Mouse (Mus musculus): ENCODE measurements around the gene Rpn1. TPM values are rescaled to one million over a fixed set of nuclear protein-coding genes. Genes with fewer than 3 reads are reported as not detected.
"Not testable (repeated sequence)": the region's sequence is repeated elsewhere in the genome, so short reads cannot be mapped to it uniquely, and the experiment has no call there.

Rpn1 gene
- polyA plus RNA-seq, 1 experiment: 181 TPM

DNA sequence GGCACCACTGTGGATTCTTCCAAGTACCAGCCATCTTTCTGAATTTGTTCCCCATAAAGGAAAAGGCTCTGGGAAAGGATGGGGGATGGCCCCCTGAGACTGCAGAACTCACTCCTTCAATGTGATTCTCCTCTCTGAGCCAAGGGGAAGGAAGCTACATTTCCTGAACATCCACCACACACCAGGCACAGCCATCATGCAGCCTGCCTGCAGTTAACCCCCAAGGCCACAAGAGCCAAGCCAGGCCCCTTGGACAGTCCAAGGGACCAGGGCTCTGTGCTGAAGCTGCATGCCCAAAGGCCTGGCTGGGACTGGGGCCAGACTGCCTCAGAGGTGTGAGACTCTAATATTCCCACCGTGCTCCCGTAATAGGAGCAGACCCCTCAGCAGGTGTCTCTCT, 37.5 kb downstream of the Rpn1 start:
- no peak overlapping the region for H3K4me3 ChIP-seq (ENCODE audit: insufficient read depth, poor library complexity, severe bottlenecking)
- TF ChIP-seq CEBPB (IDR thresholded peaks at IDR 0.05; ENCODE audit: low read depth) (no peak), USF1 (IDR thresholded peaks at IDR 0.05; ENCODE audit: low read depth) (no peak), CTCF (IDR thresholded peaks at IDR 0.05; ENCODE audit: control insufficient read depth, insufficient read depth, insufficient read length) (no peak), MYOD1 (IDR thresholded peaks at IDR 0.05; ENCODE audit: control insufficient read depth, insufficient read length, low read depth) (no peak), MAX (IDR thresholded peaks at IDR 0.05) (no peak), MYOG (IDR thresholded peaks at IDR 0.05; ENCODE audit: control insufficient read depth, extremely low read depth, insufficient read length) (no peak), FOSL1 (IDR thresholded peaks at IDR 0.05; ENCODE audit: insufficient read depth, low read length, poor library complexity, severe bottlenecking) (no peak)
- no peak overlapping the region for H3ac ChIP-seq (ENCODE audit: control insufficient read depth, insufficient read length, low read depth)
- H3K36me3 ChIP-seq (ENCODE audit: control insufficient read depth, insufficient read depth): no peaks in the 10 kb centered on the region
- H3K27me3 ChIP-seq (ENCODE audit: control insufficient read depth, insufficient read depth, insufficient read length): peaks cover 4% of the 10 kb centered on the region
- H3K79me2 ChIP-seq (ENCODE audit: control insufficient read depth, insufficient read depth): no peaks in the 10 kb centered on the region
- no peaks in the 10 kb centered on the region for H3K79me3 ChIP-seq (ENCODE audit: low read depth)

DNA sequence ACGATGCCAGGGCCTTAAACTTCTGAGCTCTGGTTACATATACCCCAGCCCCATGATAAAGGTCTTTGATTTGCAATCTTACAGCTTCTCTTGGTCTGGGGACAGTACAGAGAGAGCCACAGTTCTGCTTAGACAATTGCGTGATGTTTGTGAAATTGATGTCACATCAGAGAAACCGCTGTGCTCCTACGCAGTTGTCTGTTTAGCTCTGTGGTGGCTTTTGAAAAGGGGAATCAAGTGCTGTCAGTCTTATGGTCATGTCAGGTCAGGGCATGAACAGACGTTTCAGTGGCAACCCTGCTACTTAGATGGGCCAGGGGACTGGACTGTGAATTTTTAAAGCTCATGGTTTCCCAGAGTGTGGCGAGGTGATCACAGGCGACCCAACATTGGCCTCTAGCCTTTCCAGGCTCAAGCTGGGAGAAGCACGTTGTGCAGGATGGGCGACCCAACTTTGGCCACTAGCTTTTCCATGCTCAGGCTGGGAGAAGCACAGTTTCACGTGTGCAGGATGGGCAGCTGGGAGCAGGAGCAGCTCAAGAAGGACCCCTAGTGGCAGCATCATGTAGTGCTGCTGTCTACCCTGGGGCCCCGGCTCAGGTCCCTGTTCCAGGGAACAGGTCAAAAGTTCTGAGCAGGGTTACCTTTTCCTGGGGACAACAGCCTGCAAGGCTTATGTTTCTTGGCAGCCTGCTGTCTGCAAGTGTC, 39.0 kb downstream of the Rpn1 start:
- Histone ChIP-seq H3K27me3 (ENCODE audit: control insufficient read depth, insufficient read depth, insufficient read length) (peaks cover 7% of the 10 kb centered on the region), H3K79me2 (ENCODE audit: control insufficient read depth, insufficient read depth) (no peaks in the 10 kb centered on the region), H3K79me3 (ENCODE audit: low read depth) (no peaks in the 10 kb centered on the region), H3ac (ENCODE audit: control insufficient read depth, insufficient read length, low read depth) (no peak overlapping the region), H3K4me3 (ENCODE audit: insufficient read depth, poor library complexity, severe bottlenecking) (no peak overlapping the region), H3K36me3 (ENCODE audit: control insufficient read depth, insufficient read depth) (no peaks in the 10 kb centered on the region)
- TF ChIP-seq CEBPB (IDR thresholded peaks at IDR 0.05; ENCODE audit: low read depth): no peak
- peak; percentile 15 for TF ChIP-seq CTCF (IDR thresholded peaks at IDR 0.05; ENCODE audit: control insufficient read depth, insufficient read depth, insufficient read length)

DNA sequence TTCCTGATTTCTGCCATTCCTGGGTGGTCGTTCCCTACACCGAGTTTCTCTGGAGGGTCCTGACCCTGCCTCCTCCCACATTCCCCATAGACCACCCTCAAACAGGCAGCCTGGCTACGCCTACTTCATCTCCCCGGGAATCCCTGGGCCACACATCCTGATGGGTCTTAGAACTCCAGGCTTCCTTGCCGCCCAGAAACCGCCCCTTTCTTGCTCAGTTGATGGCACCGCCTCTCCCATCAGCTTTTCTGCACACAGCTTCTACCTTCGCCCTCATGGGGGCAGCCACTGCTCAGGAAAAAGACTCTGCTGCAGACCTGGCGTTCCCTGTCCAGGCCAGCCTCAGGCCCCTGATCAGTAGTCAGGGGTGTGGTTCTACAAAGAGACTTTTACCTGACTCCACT, 39.6 kb downstream of the Rpn1 start:
- H3K27me3 ChIP-seq (ENCODE audit: control insufficient read depth, insufficient read depth, insufficient read length): peaks cover 7% of the 10 kb centered on the region
- no peaks in the 10 kb centered on the region for H3K79me2 ChIP-seq (ENCODE audit: control insufficient read depth, insufficient read depth)
- H3K4me3 ChIP-seq (ENCODE audit: insufficient read depth, poor library complexity, severe bottlenecking): no peak overlapping the region
- H3K79me3 ChIP-seq (ENCODE audit: low read depth): no peaks in the 10 kb centered on the region
- no peak overlapping the region for H3ac ChIP-seq (ENCODE audit: control insufficient read depth, insufficient read length, low read depth)
- H3K36me3 ChIP-seq (ENCODE audit: control insufficient read depth, insufficient read depth): no peaks in the 10 kb centered on the region
- peak; percentile 48 for TF ChIP-seq CTCF (IDR thresholded peaks at IDR 0.05; ENCODE audit: control insufficient read depth, insufficient read depth, insufficient read length)
- no peak for TF ChIP-seq MYOG (IDR thresholded peaks at IDR 0.05; ENCODE audit: control insufficient read depth, extremely low read depth, insufficient read length)

DNA sequence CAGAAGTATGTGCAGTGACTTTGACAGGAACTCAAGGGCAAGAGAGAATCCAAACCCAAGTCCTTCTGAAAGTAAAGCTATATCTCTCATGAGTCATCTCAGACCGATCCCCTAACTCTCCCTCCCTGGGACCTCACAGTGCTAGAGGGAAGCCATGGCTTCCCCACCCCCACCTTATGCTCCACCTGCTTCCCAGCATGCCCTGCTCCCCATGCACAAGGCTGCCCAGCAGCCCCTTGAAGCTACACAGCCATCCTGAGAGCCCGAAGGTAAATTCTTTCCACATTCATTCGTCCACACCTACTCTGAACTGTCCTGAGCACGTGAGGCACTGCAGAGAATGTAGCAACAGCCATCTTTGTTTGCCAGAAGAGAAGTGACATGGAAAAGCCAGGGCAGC, 40.3 kb downstream of the Rpn1 start:
- peaks cover 7% of the 10 kb centered on the region for H3K27me3 ChIP-seq (ENCODE audit: control insufficient read depth, insufficient read depth, insufficient read length)
- H3K79me3 ChIP-seq (ENCODE audit: low read depth): no peaks in the 10 kb centered on the region
- H3K79me2 ChIP-seq (ENCODE audit: control insufficient read depth, insufficient read depth): no peaks in the 10 kb centered on the region
- no peak overlapping the region for H3ac ChIP-seq (ENCODE audit: control insufficient read depth, insufficient read length, low read depth)
- TF ChIP-seq CTCF (IDR thresholded peaks at IDR 0.05; ENCODE audit: control insufficient read depth, insufficient read depth, insufficient read length) (no peak), MAX (IDR thresholded peaks at IDR 0.05) (no peak), MYOG (IDR thresholded peaks at IDR 0.05; ENCODE audit: control insufficient read depth, extremely low read depth, insufficient read length) (no peak), CEBPB (IDR thresholded peaks at IDR 0.05; ENCODE audit: low read depth) (no peak), USF1 (IDR thresholded peaks at IDR 0.05; ENCODE audit: low read depth) (no peak), MYOD1 (IDR thresholded peaks at IDR 0.05; ENCODE audit: control insufficient read depth, insufficient read length, low read depth) (no peak), FOSL1 (IDR thresholded peaks at IDR 0.05; ENCODE audit: insufficient read depth, low read length, poor library complexity, severe bottlenecking) (no peak)
- no peaks in the 10 kb centered on the region for H3K36me3 ChIP-seq (ENCODE audit: control insufficient read depth, insufficient read depth)
- H3K4me3 ChIP-seq (ENCODE audit: insufficient read depth, poor library complexity, severe bottlenecking): no peak overlapping the region

DNA sequence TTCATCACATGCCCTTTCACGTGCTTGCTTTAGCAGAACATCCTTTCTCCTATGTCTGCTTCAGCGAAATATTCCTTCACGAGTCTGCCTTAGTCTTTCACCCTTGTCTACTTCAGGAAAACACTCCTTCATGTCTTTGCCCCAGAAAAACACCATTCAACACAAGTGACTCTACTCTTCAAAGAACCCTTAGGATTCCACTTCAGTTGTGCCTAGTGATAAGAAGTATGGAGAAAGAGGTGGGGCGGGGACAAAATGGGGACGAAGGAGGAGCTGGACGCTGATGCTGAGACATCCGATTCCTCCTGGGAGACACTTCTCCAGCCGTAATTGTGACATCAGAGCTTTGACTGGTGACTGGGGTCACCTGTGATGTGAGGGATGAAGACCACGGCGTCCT, 41.5 kb downstream of the Rpn1 start:
- H3K4me3 ChIP-seq (ENCODE audit: insufficient read depth, poor library complexity, severe bottlenecking); H3ac ChIP-seq (ENCODE audit: control insufficient read depth, insufficient read length, low read depth); H3K27me3 ChIP-seq (ENCODE audit: control insufficient read depth, insufficient read depth, insufficient read length); H3K79me2 ChIP-seq (ENCODE audit: control insufficient read depth, insufficient read depth); H3K79me3 ChIP-seq (ENCODE audit: low read depth); H3K36me3 ChIP-seq (ENCODE audit: control insufficient read depth, insufficient read depth): not testable (repeated sequence)

DNA sequence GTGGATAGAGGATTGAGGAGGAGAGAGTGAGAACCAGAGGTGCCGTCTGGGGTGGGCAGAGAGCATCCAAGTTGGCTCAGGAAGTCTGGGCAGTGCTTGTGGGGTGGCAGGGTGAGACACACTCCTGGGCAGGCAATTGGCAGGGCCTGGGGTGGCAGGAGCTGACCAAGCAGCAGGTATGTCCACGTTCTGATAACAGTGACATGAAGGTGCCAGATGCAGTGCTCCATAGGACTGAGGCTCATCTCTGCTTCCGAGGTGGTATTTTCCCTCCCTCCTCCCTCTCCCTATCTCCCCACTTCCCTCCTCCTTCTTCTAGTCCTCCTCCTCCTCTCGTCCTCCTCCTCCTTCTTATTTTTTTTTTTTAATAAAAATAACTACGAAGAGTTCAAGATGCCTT, 47.2 kb downstream of the Rpn1 start:
- H3K27me3 ChIP-seq (ENCODE audit: control insufficient read depth, insufficient read depth, insufficient read length): peaks cover 8% of the 10 kb centered on the region
- H3ac ChIP-seq (ENCODE audit: control insufficient read depth, insufficient read length, low read depth): no peak overlapping the region
- no peaks in the 10 kb centered on the region for H3K36me3 ChIP-seq (ENCODE audit: control insufficient read depth, insufficient read depth)
- TF ChIP-seq MYOD1 (IDR thresholded peaks at IDR 0.05; ENCODE audit: control insufficient read depth, insufficient read length, low read depth): no peak
- no peak overlapping the region for H3K4me3 ChIP-seq (ENCODE audit: insufficient read depth, poor library complexity, severe bottlenecking)
- no peaks in the 10 kb centered on the region for H3K79me3 ChIP-seq (ENCODE audit: low read depth)
- no peaks in the 10 kb centered on the region for H3K79me2 ChIP-seq (ENCODE audit: control insufficient read depth, insufficient read depth)
